Mouse (Mus musculus) subcutaneous adipose tissue, adult 2 months (tissue): ENCODE measurements around the gene Rnase10. TPM values are rescaled to one million over a fixed set of nuclear protein-coding genes. Genes with fewer than 3 reads are reported as not detected.

Experiments used
- polyA plus RNA-seq: library from polyadenylated mRNA; depleted of rRNA; stranded (reverse); fragments of >200 nt; gene quantifications from 2 replicates; pipeline ENCODE4 v1.2.3, GENCODE M21; 2012; ENCODE audit warnings: low replicate concordance; rRNA removed

Gene Rnase10
- polyA plus RNA-seq: 0.47 and 0.87 TPM in 2 replicates

GRCm38 (mm10) chr14:51007152-51007801 lies at the start of gene Rnase10:
Rnase10 (plus strand) TSS chr14:51007751.

GRCm38 (mm10) chr14:51041769-51042168 lies 34.2 kb downstream of the Rnase10 start, which contains the start of gene Rnase9:
Rnase9 (minus strand) TSS chr14:51041869.

GRCm38 (mm10) chr14:51050063-51050462 lies 42.5 kb downstream of the Rnase10 start, which contains the start of gene Rnase11:
Rnase11 (minus strand) TSS chr14:51050163.

GRCm38 (mm10) chr14:51057401-51057831 lies 49.9 kb downstream of the Rnase10 start, which contains the start of gene Rnase12:
Rnase12 (minus strand) TSS chr14:51057661.

Other genes starting within 250 kb of the Rnase10 start
- gene Ttc5, start 222.2 kb upstream of the Rnase10 start, polyA plus RNA-seq: 26.7 and 39.9 TPM in 2 replicates
- not detected in 2 replicates for gene Ccnb1ip1, start 200.0 kb upstream of the Rnase10 start, polyA plus RNA-seq
- gene Parp2, start 199.9 kb upstream of the Rnase10 start, polyA plus RNA-seq: 17.6 and 22.6 TPM in 2 replicates
- 42.1 and 45.4 TPM in 2 replicates for gene Tep1, start 137.2 kb upstream of the Rnase10 start, polyA plus RNA-seq
- gene Klhl33, start 110.2 kb upstream of the Rnase10 start, polyA plus RNA-seq: 1.4 and 5.6 TPM in 2 replicates
- gene Osgep, start 82.9 kb upstream of the Rnase10 start, polyA plus RNA-seq: 96.7 and 170 TPM in 2 replicates
- gene Apex1, start 82.8 kb upstream of the Rnase10 start, polyA plus RNA-seq: 50.6 and 81.1 TPM in 2 replicates
- 98.7 and 110 TPM in 2 replicates for gene Pip4p1, start 76.9 kb upstream of the Rnase10 start, polyA plus RNA-seq
- gene Pnp, start 76.7 kb upstream of the Rnase10 start, polyA plus RNA-seq: 65.9 and 76.6 TPM in 2 replicates
- 54.4 and 76.0 TPM in 2 replicates for gene Gm49342, start 63.2 kb upstream of the Rnase10 start, polyA plus RNA-seq
- gene Pnp2, start 51.8 kb upstream of the Rnase10 start, polyA plus RNA-seq: 2.7 and 4.3 TPM in 2 replicates
- gene Rnase9, start 34.1 kb downstream of the Rnase10 start, polyA plus RNA-seq: 0.10 and 0.30 TPM in 2 replicates
- gene Rnase11, start 42.4 kb downstream of the Rnase10 start, polyA plus RNA-seq: not detected in 2 replicates
- gene Rnase12, start 49.9 kb downstream of the Rnase10 start, polyA plus RNA-seq: 0.72 TPM in 1 of 2 replicates, not detected in the other
- not detected in 2 replicates for gene Olfr750, start 66.7 kb downstream of the Rnase10 start, polyA plus RNA-seq
- gene Rnase4, start 83.3 kb downstream of the Rnase10 start, polyA plus RNA-seq: 351 and 371 TPM in 2 replicates
- 28.9 and 32.3 TPM in 2 replicates for gene Ang, start 83.4 kb downstream of the Rnase10 start, polyA plus RNA-seq
- gene Eddm3b, start 106.7 kb downstream of the Rnase10 start, polyA plus RNA-seq: not detected in 2 replicates
- 8.0 and 12.6 TPM in 2 replicates for gene Rnase6, start 116.2 kb downstream of the Rnase10 start, polyA plus RNA-seq
- gene Rnase1, start 139.0 kb downstream of the Rnase10 start, polyA plus RNA-seq: 0.24 and 3.5 TPM in 2 replicates
- gene Rnase2b, start 154.5 kb downstream of the Rnase10 start, polyA plus RNA-seq: not detected in 2 replicates
- gene Ang2, start 191.4 kb downstream of the Rnase10 start, polyA plus RNA-seq: not detected in 2 replicates
- gene Ear14, start 195.6 kb downstream of the Rnase10 start, polyA plus RNA-seq: not detected in 2 replicates
- gene Rnase2a, start 248.4 kb downstream of the Rnase10 start, polyA plus RNA-seq: 0.21 and 14.8 TPM in 2 replicates